Mouse (Mus musculus) erythroblast, adult 5-6 weeks (primary cell): ENCODE results near the gene Eef1akmt2. TPM values are rescaled to one million over a fixed set of nuclear protein-coding genes. Genes with fewer than 3 reads are reported as not detected.

Experiments
- ATAC-seq: replicated peaks from 2 replicates; pipeline ENCODE4 v1.8.0; 2016; ENCODE audit warnings: moderate number of reproducible peaks, mild to moderate bottlenecking, moderate TSS enrichment, inconsistent platforms; ENCODE audit not compliant: poor library complexity, low FRiP score, severe bottlenecking
- total RNA-seq, 2 experiments: library from RNA; stranded (forward) in 1 of 2; stranded (reverse) in 1 of 2; fragments of 150-400 nt in 1 of 2; fragments of 200-764, 138-1000 nt in 1 of 2; gene quantifications; 2 replicates each; pipeline versions ENCODE4 v1.2.3 to v1.2.4; 2015 to 2017; ENCODE audit warnings: low replicate concordance in 2 of 2

Eef1akmt2 gene
- total RNA-seq, 2 experiments from 2014 or later: 5.6 to 16.3 TPM

GRCm38 (mm10) chr7:132875391-132876086, 23.1 kb upstream of the Eef1akmt2 start:
- ATAC-seq: no peak

GRCm38 (mm10) chr7:132873043-132873442, 20.6 kb upstream of the Eef1akmt2 start:
- ATAC-seq: no peak

DNA sequence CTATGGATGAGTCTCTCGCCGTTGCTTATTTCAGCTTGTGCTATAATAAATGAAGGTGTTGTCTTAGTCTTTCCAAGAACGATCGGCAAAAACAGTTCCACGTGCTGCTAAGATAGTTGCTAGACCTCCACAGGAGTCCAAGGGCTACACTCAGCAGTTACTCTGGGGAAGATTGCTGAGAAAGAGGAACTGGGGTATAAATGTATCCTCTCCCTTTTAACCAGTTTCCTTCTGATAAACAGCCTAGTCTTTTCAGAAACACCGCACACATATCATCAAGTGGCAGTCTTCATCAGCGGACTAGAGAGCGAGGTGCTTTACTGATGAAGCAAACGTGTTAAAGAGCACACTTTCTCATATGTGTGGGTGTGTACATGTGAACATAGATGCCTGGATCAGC, 13.8 kb upstream of the Eef1akmt2 start:
- ATAC-seq: no peak

- ATAC-seq: peak; percentile 99
Measured at GRCm38 (mm10) chr7:132859042-132859958, 6.8 kb upstream of the Eef1akmt2 start, which contains the start of gene Abraxas2. Abraxas2 (plus strand) TSS chr7:132859225.

GRCm38 (mm10) chr7:132858043-132858608, 5.7 kb upstream of the Eef1akmt2 start:
- no peak for ATAC-seq

- ATAC-seq: no peak
Measured at GRCm38 (mm10) chr7:132856083-132856482, 3.6 kb upstream of the Eef1akmt2 start.

DNA sequence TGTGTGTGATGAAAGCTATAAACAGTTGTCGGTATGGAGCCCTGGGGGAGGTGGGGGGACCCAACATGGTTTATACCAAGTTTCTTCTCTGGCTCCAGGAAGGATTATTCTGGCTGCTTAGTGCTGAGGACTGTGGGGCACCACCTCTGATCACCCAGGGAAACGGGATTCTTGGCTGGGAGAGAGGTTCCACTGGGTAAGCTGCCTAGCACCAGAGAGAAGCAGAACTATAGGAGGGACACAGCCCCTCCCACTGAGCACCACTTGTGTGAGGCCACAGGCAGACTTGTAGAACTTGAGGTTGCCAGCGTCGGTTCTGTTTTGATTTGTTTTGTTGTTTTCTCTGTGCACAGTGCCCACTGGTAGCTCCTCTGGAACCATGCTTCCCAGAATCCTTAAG, 1.5 kb upstream of the Eef1akmt2 start:
- no peak for ATAC-seq

- ATAC-seq: no peak
Measured at GRCm38 (mm10) chr7:132853361-132853760, 888 bp upstream of the Eef1akmt2 start.

DNA sequence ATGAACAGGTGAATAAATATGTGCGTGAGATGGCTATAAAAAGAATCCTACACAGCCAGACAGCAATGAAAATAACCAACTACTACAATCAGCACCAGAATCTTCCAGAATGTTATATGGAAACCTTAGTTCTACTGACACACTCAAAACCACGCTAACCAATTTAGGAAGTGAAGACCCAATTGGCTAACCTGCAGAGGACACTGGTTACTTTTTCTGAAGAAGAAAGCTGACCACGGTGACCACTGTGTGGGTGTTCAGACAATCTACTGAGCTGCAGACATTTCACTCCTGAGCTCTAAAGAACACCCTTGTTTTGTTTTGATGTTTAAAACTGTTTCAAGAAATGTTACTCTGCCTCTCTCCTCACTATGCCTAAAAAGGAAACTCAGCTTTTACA, 9.3 kb downstream of the Eef1akmt2 start:
- no peak for ATAC-seq

DNA sequence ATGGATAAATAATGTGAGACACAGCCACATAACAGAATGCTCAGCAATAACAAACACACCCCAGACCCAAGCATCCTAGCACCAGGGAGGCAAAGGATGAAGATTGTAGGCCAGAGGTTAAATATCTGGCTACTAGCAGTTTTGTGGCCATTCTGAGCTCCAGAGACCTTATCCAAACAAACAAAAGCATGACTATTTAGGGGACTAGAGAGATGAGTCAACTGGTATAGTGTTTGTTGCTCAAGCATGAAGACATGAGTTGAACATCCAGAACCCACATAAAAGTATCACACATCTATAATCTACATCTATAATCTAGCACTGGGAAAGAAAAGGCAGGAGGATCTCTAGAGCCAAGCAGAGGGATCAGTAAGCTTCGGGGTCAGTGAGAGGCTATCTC, 10.0 kb downstream of the Eef1akmt2 start:
- ATAC-seq: no peak

GRCm38 (mm10) chr7:132841287-132841686, 11.2 kb downstream of the Eef1akmt2 start:
- ATAC-seq: no peak

GRCm38 (mm10) chr7:132830955-132831354, 21.5 kb downstream of the Eef1akmt2 start:
- ATAC-seq: no peak

DNA sequence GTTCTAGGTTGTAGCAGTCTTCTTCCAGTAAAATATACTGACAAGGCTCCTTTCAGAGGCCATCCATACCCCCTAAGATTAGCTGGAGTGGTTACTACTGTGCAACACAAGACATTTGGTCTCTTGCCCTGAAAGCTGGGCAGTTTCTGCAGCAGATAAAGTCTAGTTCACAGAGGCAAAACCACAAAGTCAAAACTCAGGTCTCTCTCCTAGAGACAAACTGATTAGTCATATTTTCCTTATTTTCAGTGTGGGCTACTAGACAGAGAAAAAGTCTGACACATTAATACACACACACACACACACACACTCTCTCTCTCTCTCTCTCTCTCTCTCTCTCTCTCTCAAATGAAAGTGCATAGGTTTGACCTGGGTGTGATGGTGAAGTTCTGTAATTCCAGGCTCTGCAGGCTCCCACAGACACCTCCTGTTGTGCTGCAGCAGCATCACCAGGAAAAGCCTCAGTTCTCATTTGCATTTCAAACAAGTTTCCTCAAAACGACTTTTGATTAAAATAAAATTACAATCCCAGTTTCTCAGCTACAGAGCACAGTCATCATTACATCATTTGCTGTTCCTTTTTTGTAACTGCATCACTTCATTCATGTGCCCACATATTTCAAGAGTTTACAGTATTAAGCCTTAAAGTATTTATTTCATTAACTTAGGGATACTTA, 28.0 kb downstream of the Eef1akmt2 start:
- ATAC-seq: no peak

DNA sequence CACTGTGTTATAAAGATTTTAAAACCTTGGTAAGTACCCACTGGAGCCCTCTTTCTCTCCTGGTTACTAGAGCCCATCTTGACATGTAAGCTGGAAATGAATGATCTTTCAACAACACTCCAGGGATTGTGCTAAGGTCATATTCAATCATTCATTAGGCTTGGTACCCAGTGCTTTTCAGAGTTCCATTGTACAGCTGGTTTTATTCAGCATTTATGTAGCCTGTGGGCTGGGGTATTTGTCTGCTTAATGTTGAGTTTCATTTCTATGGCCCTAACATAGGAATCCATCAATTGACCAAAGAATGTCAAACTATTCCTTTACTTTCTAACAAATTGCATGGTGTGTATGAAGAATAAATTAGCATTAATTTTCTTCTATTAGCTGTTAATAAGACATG, 28.6 kb downstream of the Eef1akmt2 start:
- ATAC-seq: no peak

DNA sequence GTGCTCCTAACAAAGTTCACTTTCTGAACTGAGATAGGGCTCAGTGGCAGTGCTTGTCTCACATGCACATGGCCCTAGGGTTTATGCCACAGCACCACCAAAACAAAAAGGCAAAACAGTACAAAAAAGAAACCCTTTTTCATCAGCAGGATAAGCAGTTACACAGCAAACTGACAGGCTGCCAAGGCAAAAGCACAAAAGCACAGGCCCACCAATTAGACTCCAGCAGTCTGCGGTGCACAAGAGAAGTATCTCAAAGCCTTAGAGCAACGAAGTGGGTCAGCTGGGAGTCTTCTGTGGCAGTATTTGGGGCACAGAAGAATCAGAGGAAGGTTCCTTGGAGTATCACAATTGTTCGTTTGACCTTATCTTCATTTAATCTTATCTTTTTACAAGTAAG, 31.8 kb downstream of the Eef1akmt2 start:
- no peak for ATAC-seq

GRCm38 (mm10) chr7:132817056-132817455, 35.4 kb downstream of the Eef1akmt2 start:
- no peak for ATAC-seq

DNA sequence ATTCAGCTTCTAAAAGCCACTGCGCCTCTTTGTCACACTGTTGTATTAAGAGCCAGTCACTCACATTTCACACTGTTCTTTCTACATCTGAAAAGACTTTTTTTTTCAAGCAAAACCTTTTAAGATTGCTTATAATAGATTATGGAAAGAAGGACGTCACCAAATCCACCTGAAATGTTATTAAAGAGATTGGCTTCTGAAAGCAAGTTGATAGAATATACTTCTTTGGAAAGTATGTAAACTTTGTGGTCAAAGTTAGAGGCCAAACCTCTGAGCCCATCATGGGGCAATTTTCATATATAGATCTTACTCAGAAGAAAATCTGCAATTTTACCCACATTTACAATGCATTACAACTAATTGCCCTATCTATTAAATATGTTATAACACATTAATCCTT, 35.9 kb downstream of the Eef1akmt2 start:
- no peak for ATAC-seq

DNA sequence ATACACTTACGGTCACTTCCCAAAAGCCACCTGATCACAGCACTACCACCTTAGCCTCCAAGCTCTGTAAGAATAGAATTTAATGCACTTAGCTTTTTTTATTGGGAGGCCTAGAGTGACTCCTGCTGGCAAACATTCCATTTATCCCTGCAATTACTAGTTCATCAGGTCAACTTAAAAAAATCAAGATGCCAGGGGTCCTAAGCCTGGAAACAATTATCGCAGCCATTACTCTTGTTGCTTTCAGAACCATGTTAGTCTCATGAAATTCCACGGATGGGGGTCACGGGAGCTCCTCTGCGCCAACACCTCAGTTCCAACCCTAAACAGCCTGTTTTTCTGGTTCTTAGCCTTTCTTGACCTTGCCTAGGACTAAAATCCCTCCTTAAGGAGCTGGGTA, 37.4 kb downstream of the Eef1akmt2 start:
- ATAC-seq: no peak

DNA sequence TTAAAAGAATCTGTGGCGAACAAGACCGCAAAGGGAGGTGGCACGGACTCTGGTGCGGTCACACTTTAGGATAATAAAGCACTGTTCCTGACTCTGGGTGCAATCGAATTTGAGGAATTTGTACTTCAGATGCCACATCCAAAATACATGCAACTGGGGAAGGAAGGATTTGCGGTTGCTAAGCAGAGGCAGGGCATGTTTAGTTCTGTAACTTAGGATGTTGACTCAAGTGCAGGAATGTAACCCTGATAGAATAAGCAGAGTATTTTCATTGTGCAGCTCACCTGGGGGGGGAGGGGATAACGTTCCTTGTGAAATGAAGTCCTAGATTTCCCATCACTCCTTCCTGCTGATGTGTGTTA, 38.4 kb downstream of the Eef1akmt2 start:
- no peak for ATAC-seq

DNA sequence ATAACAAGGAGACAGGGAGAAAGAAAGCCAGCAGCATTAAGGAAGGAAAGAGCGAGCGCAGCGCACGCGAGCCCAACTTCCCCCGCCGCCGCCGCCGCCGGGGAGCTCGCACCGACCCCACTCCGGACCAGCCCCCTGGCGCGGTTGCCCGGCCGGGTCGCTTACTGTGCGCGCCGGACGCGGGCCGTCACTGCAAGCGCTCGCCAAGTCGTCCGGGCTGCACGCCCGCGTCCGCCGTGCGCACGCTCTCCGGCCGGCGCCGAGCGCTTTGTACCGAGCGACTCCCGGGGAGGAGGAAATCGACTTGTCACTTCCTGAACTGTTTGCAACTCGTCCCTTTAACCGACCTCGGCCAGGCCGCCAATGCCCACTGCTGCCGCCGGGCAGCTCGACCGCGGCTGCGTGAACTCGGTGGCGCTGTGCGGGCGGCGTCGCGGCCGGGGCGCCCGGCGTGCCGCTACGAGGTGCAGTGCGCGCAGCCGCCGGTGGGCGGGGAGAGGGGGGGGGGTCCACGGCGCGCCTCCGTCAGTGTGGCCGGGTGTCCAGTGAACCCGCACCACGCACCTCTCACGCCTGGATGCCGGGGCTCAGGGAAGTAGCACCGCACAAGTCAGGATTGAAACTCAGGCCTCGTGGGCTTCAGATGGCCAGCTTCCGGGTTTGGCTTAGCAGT, 38.9 kb downstream of the Eef1akmt2 start, which contains the start of gene Fam53b:
TSS of gene Fam53b (minus strand) at position 471 of the 673 bp plus-strand sequence.
- no peak for ATAC-seq
